Mouse (Mus musculus): ENCODE measurements around the gene Prdm16. TPM values are rescaled to one million over a fixed set of nuclear protein-coding genes. Genes with fewer than 3 reads are reported as not detected.

Prdm16 gene
- total RNA-seq, 2 experiments from 2014 or later, result 9.7 to 12.2 TPM

DNA sequence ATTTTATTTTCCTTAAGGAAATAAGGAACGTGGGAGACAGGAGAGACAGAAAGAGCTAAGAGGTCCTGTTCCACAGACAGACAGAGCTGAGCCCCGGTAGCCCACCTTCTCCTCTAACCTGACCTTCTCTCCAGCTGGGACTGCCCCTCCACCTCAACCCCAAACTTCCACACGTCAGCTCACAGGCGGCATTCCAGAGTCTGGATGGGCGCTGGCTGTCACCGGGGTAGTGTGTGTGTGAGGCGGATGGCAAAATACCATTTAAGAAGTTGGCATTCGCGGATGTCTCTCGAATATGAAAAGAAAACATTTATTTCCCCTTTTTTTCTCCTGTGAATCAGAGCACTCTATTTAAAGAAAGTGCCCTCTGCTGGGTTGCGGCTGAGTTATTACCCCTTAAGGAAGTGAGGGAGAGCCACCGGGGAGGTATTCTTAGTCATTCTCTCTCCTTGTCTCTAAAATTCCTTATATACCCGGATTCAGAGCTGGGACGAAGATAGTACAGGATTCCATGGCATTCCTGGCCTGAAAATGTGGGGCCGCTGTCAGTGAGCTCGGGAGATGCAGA, 117.1 kb downstream of the Prdm16 start:
- no peak for DNase-seq (ENCODE audit: low spot score in 2 of 2)

DNA sequence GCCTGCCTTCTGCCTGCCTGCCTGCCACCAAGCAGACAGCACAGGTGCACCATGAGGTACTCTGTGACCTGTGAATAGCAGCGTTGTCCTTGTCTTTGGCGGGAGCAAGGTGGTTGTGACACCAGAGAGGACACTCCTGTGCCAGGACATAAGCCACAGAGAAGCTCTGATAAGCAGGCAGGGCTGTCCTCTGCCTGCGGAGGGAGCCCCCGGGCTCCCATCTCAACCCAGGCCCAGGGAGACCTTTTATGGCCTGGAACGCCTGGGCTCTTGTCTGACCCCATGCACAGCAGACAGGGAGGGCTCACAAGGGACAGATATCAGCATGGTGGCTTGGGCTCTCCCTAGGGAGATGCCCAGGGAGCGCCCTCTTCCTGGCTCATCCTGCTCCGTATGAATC, 118.7 kb downstream of the Prdm16 start:
- DNase-seq (ENCODE audit: low spot score in 2 of 2), result no peak

DNA sequence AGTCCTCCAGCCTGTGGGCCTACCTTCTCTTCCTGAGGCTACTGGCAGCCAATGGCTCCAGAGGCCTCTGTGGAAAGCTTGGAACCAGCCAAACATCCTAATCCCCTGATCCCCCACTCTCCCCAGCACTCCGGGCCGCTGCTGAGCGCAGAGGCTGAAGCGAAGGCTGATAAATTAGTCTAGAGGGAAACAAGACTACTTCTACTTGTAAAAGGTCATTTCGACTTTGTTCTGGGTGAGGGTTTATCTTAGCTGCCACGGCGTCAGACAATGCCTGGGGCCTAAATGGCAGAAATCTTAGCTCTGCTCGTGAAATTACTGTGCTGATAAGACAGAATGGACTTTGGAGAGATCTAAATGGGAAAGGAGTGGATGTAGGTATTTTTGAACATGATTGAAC, 120.2 kb downstream of the Prdm16 start:
- no peak for DNase-seq (ENCODE audit: low spot score in 2 of 2)

DNA sequence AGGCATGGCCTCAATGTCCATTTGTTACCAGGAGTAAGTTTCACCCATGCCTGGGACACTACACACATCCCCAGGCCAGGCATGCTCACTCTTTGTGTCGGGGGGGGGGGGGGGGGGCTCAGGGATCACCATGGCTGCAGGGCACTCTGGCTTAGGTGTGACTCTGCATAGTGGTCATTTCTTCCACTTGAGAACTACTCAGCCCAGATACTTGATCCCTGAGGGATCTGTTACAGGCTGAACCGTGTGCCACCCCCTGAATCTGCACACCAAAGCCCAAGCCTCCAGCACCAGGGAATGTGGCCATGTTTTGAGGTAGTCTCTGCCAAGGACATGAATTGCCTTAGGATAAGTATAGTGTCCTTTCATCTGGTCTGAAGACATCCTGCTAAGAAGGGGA, 123.0 kb downstream of the Prdm16 start:
- no peak for DNase-seq (ENCODE audit: low spot score in 2 of 2)

DNA sequence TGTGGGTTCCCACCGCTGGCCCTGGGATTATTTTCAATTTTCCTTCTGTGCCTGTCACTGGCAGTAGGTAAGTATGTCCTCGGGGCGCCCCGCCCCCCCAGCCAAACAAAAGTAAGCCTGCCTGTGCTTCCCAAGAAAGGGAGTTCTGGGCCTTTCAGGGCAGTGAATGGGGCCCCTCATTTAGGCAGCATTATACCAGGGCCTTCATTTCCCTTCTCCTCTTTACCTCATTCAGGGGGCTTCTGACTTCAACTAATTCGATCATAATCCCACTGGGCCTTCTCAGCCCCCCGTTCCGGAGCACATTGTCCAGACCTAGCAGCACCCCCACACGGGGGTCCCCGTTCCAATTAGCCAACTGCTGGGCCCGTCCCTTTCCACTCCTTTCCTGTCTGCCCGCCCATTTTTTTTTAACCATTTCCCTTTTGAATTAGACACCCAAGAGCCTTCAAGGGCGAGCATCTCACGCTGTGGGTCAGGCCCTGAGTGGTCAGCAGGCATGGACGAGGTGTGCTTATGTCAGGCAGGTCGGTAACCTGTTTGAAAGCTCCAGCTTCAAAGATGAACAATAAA, 124.1 kb downstream of the Prdm16 start:
- DNase-seq (ENCODE audit: low spot score in 2 of 2), result no peak

DNA sequence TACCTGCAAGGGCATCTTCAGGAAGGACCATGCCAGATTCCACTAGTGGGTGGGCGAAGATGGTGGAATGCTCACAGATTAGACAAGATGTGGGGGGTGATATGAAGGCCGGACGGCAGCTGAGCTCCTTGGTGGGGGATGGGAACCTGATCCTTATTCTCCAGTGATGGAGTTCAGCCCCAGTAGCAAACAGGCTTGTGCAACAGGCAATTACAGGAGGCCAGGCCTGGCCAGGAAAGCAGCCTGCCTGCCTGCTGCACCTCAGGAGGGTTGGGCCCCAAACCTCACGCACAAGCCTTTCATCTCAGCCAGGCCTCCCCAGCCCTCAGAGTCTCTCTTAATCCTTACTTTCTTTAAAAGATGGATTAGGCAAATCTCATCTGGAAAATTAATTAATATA, 124.9 kb downstream of the Prdm16 start:
- no peak for DNase-seq (ENCODE audit: low spot score in 2 of 2)

DNA sequence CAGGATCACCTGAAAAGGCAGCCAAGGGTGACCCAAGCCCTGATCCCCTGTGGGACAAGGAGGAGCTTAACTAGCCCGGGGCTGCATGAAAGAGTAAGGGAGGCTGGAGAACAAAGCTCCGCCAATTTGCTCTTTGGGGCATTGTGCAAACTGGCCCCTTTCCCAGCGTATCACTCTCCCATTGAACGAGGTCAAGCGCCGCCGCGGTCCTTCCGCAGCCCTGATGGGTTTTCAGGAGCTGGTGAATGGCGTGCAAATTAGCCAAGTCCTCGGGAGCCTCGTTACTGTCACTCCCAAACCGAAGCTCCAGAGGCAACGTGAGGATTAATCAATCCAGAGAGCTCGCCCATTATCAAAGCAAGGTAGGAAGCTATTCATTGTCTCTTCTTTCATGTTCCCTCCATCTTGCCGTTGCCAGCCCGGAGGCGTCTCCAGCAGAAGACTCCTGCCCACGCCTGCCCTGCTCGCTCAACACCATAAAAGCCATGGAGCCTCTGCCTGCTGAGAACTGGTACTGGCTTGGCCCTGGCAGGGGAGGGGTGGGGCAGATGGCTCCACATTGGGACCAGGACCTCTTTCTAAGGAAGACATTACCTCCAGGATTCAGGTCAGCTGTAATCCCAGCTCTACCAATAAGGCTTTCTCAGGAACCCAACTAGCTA, 129.8 kb downstream of the Prdm16 start:
- peak; percentile 9 to 50 for DNase-seq (ENCODE audit: low spot score in 2 of 2)

DNA sequence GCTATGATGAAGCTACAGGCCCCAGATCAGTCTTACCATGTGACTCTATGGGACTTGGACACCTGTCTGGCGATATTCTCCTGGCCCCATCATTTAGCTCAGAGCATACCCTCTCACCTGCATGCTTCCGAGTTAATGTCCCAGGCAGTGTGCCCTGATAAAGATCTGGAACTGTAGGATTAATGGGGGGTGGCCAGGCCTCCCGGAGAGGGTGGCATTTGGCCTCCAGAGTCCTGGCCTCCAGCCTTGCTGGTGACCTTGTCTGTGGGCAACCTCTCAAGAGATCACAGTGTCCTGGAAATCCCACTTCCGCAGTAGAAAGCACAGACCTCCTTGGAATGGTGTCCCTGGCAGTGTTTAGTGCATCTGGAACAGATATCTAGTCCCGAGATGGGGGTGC, 131.4 kb downstream of the Prdm16 start:
- DNase-seq (ENCODE audit: low spot score in 2 of 2), result no peak

DNA sequence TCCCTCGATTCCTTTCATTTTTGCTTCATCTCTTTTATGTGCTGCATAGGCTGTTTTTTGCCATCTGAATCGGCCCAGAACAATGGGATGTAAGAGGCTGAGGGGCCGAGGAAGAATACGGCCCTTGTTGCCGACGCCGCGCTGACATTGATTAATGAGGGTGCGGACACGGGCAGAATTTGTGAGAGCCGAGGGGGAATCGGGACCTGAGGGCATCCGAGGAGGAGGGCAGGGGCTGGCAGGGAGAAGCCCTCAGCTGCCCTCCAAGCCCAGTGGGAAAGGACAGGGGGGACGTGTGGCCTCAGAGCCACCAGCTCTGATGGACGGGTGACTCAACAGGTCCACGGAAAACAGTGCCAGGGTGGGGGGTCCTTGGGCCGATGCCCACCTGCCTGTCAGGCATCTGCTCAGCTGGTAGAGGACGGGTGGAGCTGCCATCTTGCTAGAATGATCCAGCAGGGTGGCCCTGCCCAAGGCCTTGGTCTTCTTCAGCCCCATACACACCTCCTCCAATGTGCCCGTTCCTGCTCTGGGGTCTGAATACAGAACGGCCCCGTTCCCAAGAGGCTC, 133.3 kb downstream of the Prdm16 start:
- no peak for DNase-seq (ENCODE audit: low spot score in 2 of 2)

DNA sequence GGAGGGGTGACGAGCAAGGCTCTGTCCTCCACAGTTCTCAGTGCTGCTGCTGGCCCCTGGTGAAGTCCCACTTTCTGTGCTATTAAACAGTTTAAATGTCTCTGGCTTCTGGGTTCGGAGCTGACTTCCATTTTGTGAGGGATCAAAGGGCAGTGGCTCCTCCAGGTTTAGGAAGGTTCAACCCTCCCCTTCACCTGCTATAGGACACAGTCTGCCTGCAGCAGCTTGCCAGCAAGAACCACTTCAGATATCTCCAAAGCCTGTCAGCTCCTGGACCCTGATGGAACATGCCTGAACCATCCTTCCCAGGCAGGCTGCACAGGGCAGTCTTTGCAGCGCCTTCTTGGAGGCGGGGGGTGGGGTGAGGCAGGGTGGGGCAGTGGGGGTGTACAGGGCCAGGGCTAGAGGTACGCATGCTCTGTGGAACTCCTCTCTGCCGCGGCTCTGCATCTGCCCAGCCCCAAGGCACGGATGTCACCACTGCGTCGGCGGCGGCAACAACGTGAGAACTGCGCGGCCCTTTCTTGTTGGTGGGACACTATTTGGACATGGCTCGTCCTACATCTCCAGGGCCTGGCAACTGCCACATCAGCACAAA, 134.2 kb downstream of the Prdm16 start:
- no peak for DNase-seq (ENCODE audit: low spot score in 2 of 2)

DNA sequence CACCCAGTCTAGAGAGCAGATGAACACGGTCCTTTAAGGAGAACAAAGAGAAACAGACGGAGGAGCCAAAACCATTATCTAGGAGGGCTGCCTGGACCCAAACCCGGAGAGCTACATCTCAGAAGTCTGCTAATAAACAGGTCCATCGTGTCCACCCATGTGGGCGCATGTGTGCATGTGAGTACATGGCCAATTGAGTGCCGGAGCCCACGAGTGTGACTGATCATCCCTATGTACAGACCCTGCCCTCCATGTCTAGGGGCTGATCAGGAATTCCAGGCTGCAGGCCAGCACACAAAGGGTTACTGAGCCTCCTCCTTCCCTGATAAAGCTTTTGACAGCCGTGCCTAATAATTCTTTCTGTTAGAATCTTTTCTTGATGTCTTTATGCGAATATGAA, 136.0 kb downstream of the Prdm16 start:
- no peak for DNase-seq (ENCODE audit: low spot score in 2 of 2)

DNA sequence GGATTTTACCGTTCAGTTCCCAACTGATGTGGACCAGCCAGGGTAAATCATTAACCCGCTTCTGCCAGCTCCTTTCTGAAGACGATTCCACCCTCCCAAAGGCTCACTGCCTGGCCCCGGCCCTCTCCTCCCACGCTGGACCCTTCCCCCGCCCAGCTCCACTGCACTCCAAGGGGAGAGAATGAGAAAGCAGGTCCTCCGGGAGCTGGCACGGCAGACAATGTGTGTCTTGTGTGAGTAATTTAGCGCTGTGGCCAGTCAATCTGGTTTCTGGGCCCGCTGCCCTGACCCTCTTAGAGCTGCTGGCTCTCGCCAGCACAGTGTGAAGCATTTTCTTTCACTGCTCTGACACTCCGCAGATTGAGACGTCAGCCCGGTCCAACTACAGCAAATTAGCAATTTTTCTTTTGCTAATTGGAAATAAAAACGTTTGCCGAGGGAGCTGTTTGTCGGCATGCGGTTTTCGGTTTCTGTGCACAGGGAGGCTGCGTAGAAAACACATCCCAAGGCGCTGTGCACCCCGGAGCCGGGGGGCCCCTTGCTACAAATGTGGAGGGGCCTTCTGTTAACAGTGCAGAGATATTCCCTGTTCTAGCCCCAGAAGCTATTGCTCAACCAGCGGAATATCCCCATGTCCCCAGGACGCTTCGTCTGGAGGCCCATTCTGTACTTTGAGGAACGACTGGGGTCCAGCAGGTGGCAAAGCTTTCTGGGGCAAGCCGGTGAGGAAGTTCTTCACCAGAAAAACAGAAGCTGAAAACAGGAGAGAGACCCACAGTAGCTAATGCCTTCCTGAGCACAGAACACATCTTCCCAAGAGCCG, 136.8 kb downstream of the Prdm16 start:
- DNase-seq (ENCODE audit: low spot score in 2 of 2), result peak; percentile 70 to 85

DNA sequence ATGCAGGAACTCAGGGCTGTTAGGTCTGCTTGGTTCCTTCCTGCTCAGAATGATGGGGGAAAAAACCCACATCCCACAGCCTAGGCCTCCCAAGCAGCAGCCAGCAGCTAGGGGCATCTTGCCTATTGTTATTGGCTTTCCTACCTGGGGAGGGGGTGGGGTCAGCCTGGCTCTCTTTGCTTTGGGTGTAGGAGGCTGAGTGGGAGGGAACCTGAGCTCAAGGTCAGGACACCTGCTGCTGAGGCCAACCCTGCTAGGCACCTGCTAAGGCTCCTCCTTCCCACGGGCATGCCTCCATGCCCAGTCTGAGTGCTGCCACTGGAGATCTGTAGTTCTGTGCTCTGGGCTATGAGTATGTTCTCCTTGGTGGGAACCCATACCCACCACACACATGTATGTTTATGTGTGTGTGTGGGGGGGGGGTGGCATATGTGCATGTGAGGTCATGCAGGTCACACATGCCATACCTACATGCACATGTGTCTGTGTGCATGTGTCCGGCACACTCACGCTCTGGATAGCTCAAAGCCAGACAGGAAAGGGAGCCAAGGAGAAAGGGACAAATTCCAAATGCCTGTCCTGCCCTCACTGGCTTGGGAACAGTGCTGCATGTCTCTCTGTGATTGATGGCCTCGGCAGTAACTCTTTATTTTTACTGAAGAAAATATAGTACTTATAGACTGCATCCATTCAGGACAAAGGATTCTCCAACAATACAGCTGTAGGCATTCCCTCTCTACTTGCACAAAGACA, 139.1 kb downstream of the Prdm16 start:
- no peak for DNase-seq (ENCODE audit: low spot score in 2 of 2)

DNA sequence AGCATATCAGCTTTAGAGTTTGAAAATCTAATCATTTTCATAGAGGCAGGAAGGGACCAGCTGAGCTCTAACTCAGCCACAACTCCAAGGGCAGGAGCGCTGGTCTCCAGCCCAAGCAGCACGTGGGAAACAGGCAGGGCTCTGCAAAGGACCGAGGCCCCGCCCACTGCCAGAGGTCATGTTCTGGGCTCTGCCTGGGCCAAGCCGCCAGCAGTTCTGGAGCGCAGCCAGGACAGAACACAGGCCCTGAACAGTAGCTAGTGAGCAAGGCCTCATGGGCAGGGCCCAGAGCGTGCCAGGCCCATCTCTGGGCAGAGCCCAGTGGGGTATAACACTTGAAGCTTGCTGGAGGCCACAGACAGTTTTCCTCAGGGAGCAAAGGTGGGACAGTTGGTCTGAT, 139.7 kb downstream of the Prdm16 start:
- peak; percentile 62 to 77 for DNase-seq (ENCODE audit: low spot score in 2 of 2)

DNA sequence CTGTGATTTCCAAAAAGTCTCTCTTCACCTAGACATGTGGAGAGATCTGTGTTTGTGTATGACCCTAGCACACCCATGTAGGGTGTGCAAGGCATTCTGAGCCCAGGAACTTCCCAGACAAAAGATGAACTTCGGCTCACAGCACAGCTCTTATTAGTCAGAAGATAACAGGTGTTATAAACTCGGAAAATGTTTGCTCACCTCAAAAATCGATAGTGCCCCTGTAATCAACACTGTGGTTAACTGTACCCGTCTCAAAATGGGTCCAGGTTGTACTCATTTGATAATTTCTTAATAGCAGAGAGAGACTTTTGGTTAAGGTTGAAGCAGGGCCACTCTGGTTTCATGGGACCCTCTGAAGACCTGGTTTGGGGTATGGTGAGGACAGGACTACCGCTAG, 140.2 kb downstream of the Prdm16 start:
- DNase-seq (ENCODE audit: low spot score in 2 of 2), result no peak

DNA sequence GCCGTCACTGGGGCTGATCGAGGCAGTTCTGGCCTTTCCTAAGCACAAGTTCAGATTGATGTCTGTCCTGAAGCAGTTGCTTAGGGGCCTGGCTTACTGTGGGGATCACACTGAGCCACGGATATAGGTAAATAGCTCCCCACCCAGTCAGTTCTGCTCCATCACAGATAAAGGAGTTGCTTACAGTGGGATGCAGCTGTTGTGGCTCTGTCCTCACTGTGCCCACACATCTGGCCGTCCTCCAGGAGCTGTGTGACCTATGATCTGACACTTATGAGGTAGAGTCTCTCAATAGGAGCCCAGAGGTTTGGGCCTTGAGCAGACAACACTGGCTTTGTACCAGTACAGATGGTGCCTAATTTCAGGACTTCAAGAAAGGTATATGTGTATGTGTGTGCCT, 142.7 kb downstream of the Prdm16 start:
- DNase-seq (ENCODE audit: low spot score in 2 of 2), result no peak

DNA sequence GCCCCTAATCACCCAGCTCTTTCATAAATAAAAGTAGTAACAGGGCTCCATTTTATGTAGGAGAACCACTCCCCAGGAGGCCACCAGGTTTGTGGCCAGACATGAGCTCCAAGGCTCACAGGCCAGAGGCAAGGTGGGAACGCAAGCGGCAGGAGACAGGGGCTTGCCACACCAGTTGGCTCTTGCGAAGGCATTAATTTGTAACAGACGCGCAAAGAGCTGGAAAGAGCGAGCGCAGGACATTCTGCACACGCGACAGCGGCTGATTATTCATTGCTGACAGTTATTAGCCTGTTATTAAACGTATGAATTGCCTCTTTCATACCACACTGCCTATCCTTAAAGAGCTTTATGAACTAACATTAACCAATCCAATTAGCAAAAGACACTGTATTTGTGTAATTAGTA, 144.0 kb downstream of the Prdm16 start:
- DNase-seq (ENCODE audit: low spot score in 2 of 2), result no peak

DNA sequence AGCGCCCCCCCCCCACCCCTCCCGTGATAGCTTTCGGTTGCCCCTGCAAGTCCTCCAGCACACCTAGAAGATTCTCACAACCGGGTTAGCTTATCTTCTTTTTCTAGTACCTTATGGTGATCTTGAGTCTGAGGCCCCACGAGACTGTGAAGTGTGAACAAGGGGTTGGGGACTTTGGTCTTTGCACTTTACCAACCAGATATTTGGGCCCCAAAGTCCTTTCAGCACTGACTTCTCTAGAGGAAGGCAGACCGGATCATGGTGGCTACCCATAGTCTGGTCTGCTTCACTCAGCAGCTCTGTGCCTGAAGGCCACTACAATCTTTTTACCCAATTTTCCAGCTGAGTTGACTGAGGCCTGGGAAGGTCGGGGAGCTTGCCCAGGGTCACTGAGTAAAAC, 144.4 kb downstream of the Prdm16 start:
- DNase-seq (ENCODE audit: low spot score in 2 of 2), result no peak

DNA sequence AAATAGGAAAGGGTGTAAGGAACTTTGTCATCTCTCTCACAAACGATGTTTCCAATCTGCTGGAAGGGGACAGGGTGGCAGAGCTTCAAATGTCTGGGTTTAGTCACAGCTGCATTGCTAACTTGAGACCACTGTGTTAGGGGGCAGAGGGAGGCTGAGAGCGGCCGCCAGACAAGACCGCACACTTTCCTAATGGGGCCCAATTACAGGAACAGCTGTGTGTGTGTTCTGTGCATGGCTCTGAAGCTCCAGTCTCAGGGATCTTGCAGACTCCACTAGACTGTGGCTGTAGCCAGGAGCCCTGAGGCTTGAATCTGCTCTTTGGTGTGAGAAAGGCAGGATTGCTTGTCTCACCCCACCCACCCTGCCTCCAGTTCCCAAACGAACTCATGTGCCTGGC, 148.6 kb downstream of the Prdm16 start:
- no peak for DNase-seq (ENCODE audit: low spot score in 2 of 2)

DNA sequence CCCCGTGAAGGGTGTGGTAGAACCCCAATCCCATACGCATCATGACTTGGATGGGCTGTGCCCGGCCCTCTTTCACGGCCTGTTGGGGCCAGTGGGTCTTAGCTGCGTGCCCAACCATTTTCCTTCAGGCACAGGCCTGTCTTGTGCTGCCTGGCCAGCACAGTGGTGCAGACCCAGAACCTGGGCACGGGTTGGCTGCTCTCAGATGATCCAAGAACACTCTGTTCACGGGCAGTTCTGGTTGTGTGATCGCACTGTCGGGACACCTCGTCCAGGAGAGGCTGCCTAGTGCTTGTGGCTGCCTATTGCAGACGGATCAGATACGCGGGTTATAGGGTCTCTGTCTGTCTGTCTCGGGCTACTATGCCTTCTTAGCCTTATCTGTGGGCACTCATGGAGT, 154.0 kb downstream of the Prdm16 start:
- peak in 1 of 2 experiments; percentile 35 for DNase-seq (ENCODE audit: low spot score in 2 of 2)
